Mouse (Mus musculus): ENCODE data around the gene 9130213A22Rik. TPM values are rescaled to one million over a fixed set of nuclear protein-coding genes. Genes with fewer than 3 reads are reported as not detected.

Gene 9130213A22Rik
- polyA plus RNA-seq, 2 experiments = 0.41 to 1.1 TPM

- Histone ChIP-seq H3K36me3 (ENCODE audit: control insufficient read depth, insufficient read depth, low read length) (no peaks in the 10 kb centered on the region), H3K9ac (ENCODE audit: low read depth, low read length, severe bottlenecking) (no peak overlapping the region), H3K4me2 (replicated peaks; ENCODE audit: low read depth, low read length, severe bottlenecking) (no peak overlapping the region), H3K9me3 (ENCODE audit: control insufficient read depth, low read length) (no peaks in the 10 kb centered on the region), H3K27me3 (ENCODE audit: control insufficient read depth, insufficient read depth, low read length) (peaks cover 21% of the 10 kb centered on the region), H3K4me1 (ENCODE audit: control insufficient read depth, insufficient read depth, low read length) (no peaks in the 10 kb centered on the region), H3K4me3 (replicated peaks; ENCODE audit: low read length) (no peak overlapping the region), H3K27ac (replicated peaks; ENCODE audit: low read depth, low read length) (no peak overlapping the region)
- DNase-seq (ENCODE audit: low spot score) = no peak
- no peak for TF ChIP-seq POLR2A (IDR thresholded peaks at IDR 0.05; ENCODE audit: borderline replicate concordance, extremely low read depth, insufficient read depth, insufficient read length)
- 85% methylated on average over 8 of the region's 8 CpGs for WGBS
- no peak for ATAC-seq (ENCODE audit: low FRiP score, low read depth)
Observed at GRCm38 (mm10) chr11:69153831-69154230, 31.4 kb upstream of the 9130213A22Rik start.

GRCm38 (mm10) chr11:69151004-69151403 is 28.6 kb upstream of the 9130213A22Rik start:
- no peak overlapping the region; the same call in 1 of the 2 replicates for H3K9ac ChIP-seq (ENCODE audit: low read depth, low read length, severe bottlenecking)
- DNase-seq (ENCODE audit: low spot score) = no peak
- 28% methylated on average over 6 of the region's 6 CpGs for WGBS

GRCm38 (mm10) chr11:69150444-69150843 is 28.1 kb upstream of the 9130213A22Rik start:
- ATAC-seq (ENCODE audit: low FRiP score, low read depth) = peak; percentile 67
- peak overlapping the region; percentile 31; the same call in 1 of the 2 replicates for H3K9ac ChIP-seq (ENCODE audit: low read depth, low read length, severe bottlenecking)
- H3K36me3 ChIP-seq (ENCODE audit: control insufficient read depth, insufficient read depth, low read length) = no peaks in the 10 kb centered on the region
- H3K27ac ChIP-seq (replicated peaks; ENCODE audit: low read depth, low read length) = no peak overlapping the region
- peak overlapping the region; percentile 53 for H3K4me2 ChIP-seq (replicated peaks; ENCODE audit: low read depth, low read length, severe bottlenecking)
- no peaks in the 10 kb centered on the region for H3K9me3 ChIP-seq (ENCODE audit: control insufficient read depth, low read length)
- no peaks in the 10 kb centered on the region for H3K27me3 ChIP-seq (ENCODE audit: control insufficient read depth, insufficient read depth, low read length)
- peak overlapping the region; percentile 21 for H3K4me3 ChIP-seq (replicated peaks; ENCODE audit: low read length)
- DNase-seq (ENCODE audit: low spot score) = peak; percentile 82
- 5% methylated on average over 7 of the region's 7 CpGs for WGBS
- H3K4me1 ChIP-seq (ENCODE audit: control insufficient read depth, insufficient read depth, low read length) = no peaks in the 10 kb centered on the region
- no peak for TF ChIP-seq POLR2A (IDR thresholded peaks at IDR 0.05; ENCODE audit: borderline replicate concordance, extremely low read depth, insufficient read depth, insufficient read length)

More at GRCm38 (mm10) chr11:69151004-69151403, 28.6 kb upstream of the 9130213A22Rik start:
- H3K4me3 ChIP-seq (replicated peaks; ENCODE audit: low read length) = peak overlapping the region; percentile 21
- no peaks in the 10 kb centered on the region for H3K27me3 ChIP-seq (ENCODE audit: control insufficient read depth, insufficient read depth, low read length)
- ATAC-seq (ENCODE audit: low FRiP score, low read depth) = no peak
- peak overlapping the region; percentile 53 for H3K4me2 ChIP-seq (replicated peaks; ENCODE audit: low read depth, low read length, severe bottlenecking)
- no peak overlapping the region for H3K27ac ChIP-seq (replicated peaks; ENCODE audit: low read depth, low read length)
- no peaks in the 10 kb centered on the region for H3K36me3 ChIP-seq (ENCODE audit: control insufficient read depth, insufficient read depth, low read length)
- no peaks in the 10 kb centered on the region for H3K9me3 ChIP-seq (ENCODE audit: control insufficient read depth, low read length)
- no peak for TF ChIP-seq POLR2A (IDR thresholded peaks at IDR 0.05; ENCODE audit: borderline replicate concordance, extremely low read depth, insufficient read depth, insufficient read length)
- H3K4me1 ChIP-seq (ENCODE audit: control insufficient read depth, insufficient read depth, low read length) = no peaks in the 10 kb centered on the region

GRCm38 (mm10) chr11:69149728-69150127 is 27.3 kb upstream of the 9130213A22Rik start:
- Histone ChIP-seq H3K4me1 (ENCODE audit: control insufficient read depth, insufficient read depth, low read length) (no peaks in the 10 kb centered on the region), H3K9me3 (ENCODE audit: control insufficient read depth, low read length) (no peaks in the 10 kb centered on the region), H3K4me2 (replicated peaks; ENCODE audit: low read depth, low read length, severe bottlenecking) (no peak overlapping the region), H3K9ac (ENCODE audit: low read depth, low read length, severe bottlenecking) (no peak overlapping the region), H3K27ac (replicated peaks; ENCODE audit: low read depth, low read length) (no peak overlapping the region), H3K36me3 (ENCODE audit: control insufficient read depth, insufficient read depth, low read length) (no peaks in the 10 kb centered on the region), H3K4me3 (replicated peaks; ENCODE audit: low read length) (no peak overlapping the region), H3K27me3 (ENCODE audit: control insufficient read depth, insufficient read depth, low read length) (no peaks in the 10 kb centered on the region)
- no peak for TF ChIP-seq POLR2A (IDR thresholded peaks at IDR 0.05; ENCODE audit: borderline replicate concordance, extremely low read depth, insufficient read depth, insufficient read length)
- 75% methylated on average over 6 of the region's 6 CpGs for WGBS
- no peak for ATAC-seq (ENCODE audit: low FRiP score, low read depth)
- DNase-seq (ENCODE audit: low spot score) = no peak

GRCm38 (mm10) chr11:69148451-69148960 is 26.1 kb upstream of the 9130213A22Rik start:
- no peak for ATAC-seq (ENCODE audit: low FRiP score, low read depth)
- H3K9me3 ChIP-seq (ENCODE audit: control insufficient read depth, low read length) = no peaks in the 10 kb centered on the region
- TF ChIP-seq POLR2A (IDR thresholded peaks at IDR 0.05; ENCODE audit: borderline replicate concordance, extremely low read depth, insufficient read depth, insufficient read length) = no peak
- no peak overlapping the region for H3K9ac ChIP-seq (ENCODE audit: low read depth, low read length, severe bottlenecking)
- no peak overlapping the region for H3K4me3 ChIP-seq (replicated peaks; ENCODE audit: low read length)
- H3K4me1 ChIP-seq (ENCODE audit: control insufficient read depth, insufficient read depth, low read length) = no peaks in the 10 kb centered on the region
- H3K4me2 ChIP-seq (replicated peaks; ENCODE audit: low read depth, low read length, severe bottlenecking) = no peak overlapping the region
- no peak overlapping the region for H3K27ac ChIP-seq (replicated peaks; ENCODE audit: low read depth, low read length)
- 84% methylated on average over 5 of the region's 5 CpGs for WGBS
- DNase-seq (ENCODE audit: low spot score) = no peak
- no peaks in the 10 kb centered on the region for H3K27me3 ChIP-seq (ENCODE audit: control insufficient read depth, insufficient read depth, low read length)
- H3K36me3 ChIP-seq (ENCODE audit: control insufficient read depth, insufficient read depth, low read length) = no peaks in the 10 kb centered on the region
